Mouse (Mus musculus) urinary bladder, adult 18-20 months (tissue): ENCODE results near the gene Angptl4.

Source experiments
- DNase-seq, 2 experiments: peaks; one replicate each; pipeline ENCODE4 v3.0.0; 2022; ENCODE audit warnings: low spot score in 2 of 2, mixed read lengths in 2 of 2

Gene Angptl4

GRCm38 (mm10) chr17:33804745-33805144 lies 23.1 kb upstream of the Angptl4 start:
- no peak for DNase-seq

- no peak for DNase-seq
Measured at GRCm38 (mm10) chr17:33804205-33804604, 22.6 kb upstream of the Angptl4 start.

- no peak for DNase-seq
Measured at GRCm38 (mm10) chr17:33802221-33802620, 20.6 kb upstream of the Angptl4 start.

- DNase-seq = no peak
Measured at GRCm38 (mm10) chr17:33799277-33799676, 17.6 kb upstream of the Angptl4 start.

- DNase-seq = no peak
Measured at GRCm38 (mm10) chr17:33798306-33798705, 16.7 kb upstream of the Angptl4 start.

GRCm38 (mm10) chr17:33788732-33789131 lies 7.1 kb upstream of the Angptl4 start:
- no peak for DNase-seq

GRCm38 (mm10) chr17:33786375-33786774 lies 4.7 kb upstream of the Angptl4 start:
- DNase-seq = no peak

- DNase-seq = no peak
Measured at GRCm38 (mm10) chr17:33784939-33785338, 3.3 kb upstream of the Angptl4 start.

- DNase-seq = peak; percentile 78 to 84
Measured at GRCm38 (mm10) chr17:33783408-33783807, 1.8 kb upstream of the Angptl4 start.

- no peak for DNase-seq
Measured at GRCm38 (mm10) chr17:33782067-33782466, 437 bp upstream of the Angptl4 start.

GRCm38 (mm10) chr17:33780431-33780830 lies 1.2 kb downstream of the Angptl4 start:
- peak in 1 of 2 experiments; percentile 22 for DNase-seq

GRCm38 (mm10) chr17:33779967-33780295 lies 1.7 kb downstream of the Angptl4 start:
- DNase-seq = no peak

- DNase-seq = peak; percentile 72 to 93
Measured at GRCm38 (mm10) chr17:33779271-33779966, 2.2 kb downstream of the Angptl4 start.

GRCm38 (mm10) chr17:33775287-33775686 lies 6.3 kb downstream of the Angptl4 start:
- DNase-seq = no peak

- no peak for DNase-seq
Measured at GRCm38 (mm10) chr17:33774573-33775155, 7.0 kb downstream of the Angptl4 start.

GRCm38 (mm10) chr17:33773871-33774572 lies 7.6 kb downstream of the Angptl4 start:
- DNase-seq = no peak

- no peak for DNase-seq
Measured at GRCm38 (mm10) chr17:33773426-33773825, 8.2 kb downstream of the Angptl4 start.

GRCm38 (mm10) chr17:33771617-33772016 lies 10.0 kb downstream of the Angptl4 start:
- DNase-seq = no peak

- no peak for DNase-seq
Measured at GRCm38 (mm10) chr17:33766389-33766788, 15.2 kb downstream of the Angptl4 start.

GRCm38 (mm10) chr17:33760255-33761165 lies 21.1 kb downstream of the Angptl4 start, which contains the start of gene Rab11b:
Gene Rab11b, minus strand, starts transcription at chr17:33760530.
- peak; percentile 99 for DNase-seq

- peak; percentile 95 to 98 for DNase-seq
Measured at GRCm38 (mm10) chr17:33759767-33760254, 21.8 kb downstream of the Angptl4 start.

- DNase-seq = no peak
Measured at GRCm38 (mm10) chr17:33757231-33757630, 24.4 kb downstream of the Angptl4 start.
